Mouse (Mus musculus): Measurements from ENCODE around the gene Nsrp1. TPM values are rescaled to one million over a fixed set of nuclear protein-coding genes. Genes with fewer than 3 reads are reported as not detected.

Gene Nsrp1
- polyA plus RNA-seq, 1 experiment from 2014 or later: 76.3 TPM

- Histone ChIP-seq H3K27ac (no peak within 1 kb of the TSS), H3K4me1 (replicated peaks; ENCODE audit: insufficient read depth, low read length) (0 out of 2 replicates have a peak, but pooled peaks cover 5% of the 10 kb centered on the region), H3K4me3 (replicated peaks; ENCODE audit: low read depth, low read length) (peak within 1 kb of the TSS; percentile 41), H3K36me3 (ENCODE audit: insufficient read depth, low read length) (no peaks in the 10 kb centered on the region), H3K27me3 (ENCODE audit: insufficient read depth, low read length) (peaks cover 11% of the 10 kb centered on the region; the same call in 1 of the 2 replicates), H3K4me2 (ENCODE audit: low read length) (peak within 1 kb of the TSS; percentile 92), H3K9me3 (replicated peaks; ENCODE audit: low read length) (no peaks in the 10 kb centered on the region), H3K9ac (ENCODE audit: low read depth, low read length) (peak within 1 kb of the TSS; percentile 6; the same call in 1 of the 2 replicates)
- TF ChIP-seq CTCF (IDR thresholded peaks at IDR 0.05; ENCODE audit: low read depth): no peak
- DNase-seq (ENCODE audit: low spot score) (peak; percentile 45), ATAC-seq (replicated peaks; ENCODE audit: low FRiP score, low read depth) (no peak)
- WGBS: under 1% methylated on average over 50 of the region's 52 CpGs
Measured at GRCm38 (mm10) chr11:76997916-76998704, 80.1 kb downstream of the Nsrp1 start, which contains the start of gene Slc6a4. Gene Slc6a4, plus strand, starts transcription at chr11:76998603.

GRCm38 (mm10) chr11:76997305-76997704, 80.9 kb downstream of the Nsrp1 start:
- Histone ChIP-seq H3K27ac (no peak overlapping the region), H3K27me3 (ENCODE audit: insufficient read depth, low read length) (peaks cover 11% of the 10 kb centered on the region; the same call in 1 of the 2 replicates), H3K9ac (ENCODE audit: low read depth, low read length) (no peak overlapping the region), H3K9me3 (replicated peaks; ENCODE audit: low read length) (no peaks in the 10 kb centered on the region), H3K4me1 (replicated peaks; ENCODE audit: insufficient read depth, low read length) (0 out of 2 replicates have a peak, but pooled peaks cover 5% of the 10 kb centered on the region), H3K4me2 (ENCODE audit: low read length) (peak overlapping the region; percentile 92), H3K36me3 (ENCODE audit: insufficient read depth, low read length) (no peaks in the 10 kb centered on the region), H3K4me3 (replicated peaks; ENCODE audit: low read depth, low read length) (peak overlapping the region; percentile 41)
- DNase-seq (ENCODE audit: low spot score) (peak; percentile 83), ATAC-seq (replicated peaks; ENCODE audit: low FRiP score, low read depth) (peak; percentile 77)
- 0% methylated on average over 21 of the region's 21 CpGs for WGBS
- TF ChIP-seq CTCF (IDR thresholded peaks at IDR 0.05; ENCODE audit: low read depth): peak; percentile 86

GRCm38 (mm10) chr11:76995966-76996672, 82.1 kb downstream of the Nsrp1 start:
- TF ChIP-seq CTCF (IDR thresholded peaks at IDR 0.05; ENCODE audit: low read depth): no peak
- Histone ChIP-seq H3K4me2 (ENCODE audit: low read length) (peak overlapping the region; percentile 7; the same call in 1 of the 2 replicates), H3K4me1 (replicated peaks; ENCODE audit: insufficient read depth, low read length) (0 out of 2 replicates have a peak, but pooled peaks cover 5% of the 10 kb centered on the region), H3K9ac (ENCODE audit: low read depth, low read length) (no peak overlapping the region), H3K27me3 (ENCODE audit: insufficient read depth, low read length) (peaks cover 8% of the 10 kb centered on the region; the same call in 1 of the 2 replicates), H3K4me3 (replicated peaks; ENCODE audit: low read depth, low read length) (no peak overlapping the region), H3K9me3 (replicated peaks; ENCODE audit: low read length) (no peaks in the 10 kb centered on the region), H3K27ac (no peak overlapping the region), H3K36me3 (ENCODE audit: insufficient read depth, low read length) (no peaks in the 10 kb centered on the region)
- 64% methylated on average over 20 of the region's 20 CpGs for WGBS
- no peak for DNase-seq (ENCODE audit: low spot score)
- ATAC-seq (replicated peaks; ENCODE audit: low FRiP score, low read depth): no peak

MicroRNAs encoded within 50 kb of the gene (microRNA counts, 519-probe panel; counts per million panel counts)
- microRNA mmu-miR-423-3p (3,943 counts per million, percentile 75 among the panel's probes with 10 or more counts), microRNA mmu-miR-423-5p (3,977 counts per million, percentile 75 among the panel's probes with 10 or more counts)

Small RNA genes lying within 50 kb of the gene (microRNA-seq; reads per million reads assigned to microRNA genes)
- gene Mir423: 2,220 reads per million, percentile 85 among the genes with 10 or more reads in this experiment

Other genes starting within 250 kb of the Nsrp1 start
- 17.8 and 20.4 TPM in 2 replicates for gene Cpd, start 231.4 kb downstream of the Nsrp1 start, polyA plus RNA-seq (2015; fragmentation: Nextera tagmentation; extraction: Ambion mirVana)
- gene Tmigd1, start 176.3 kb downstream of the Nsrp1 start, polyA plus RNA-seq (2015; fragmentation: Nextera tagmentation; extraction: Ambion mirVana): 22.6 and 25.5 TPM in 2 replicates
- gene Blmh, start 153.6 kb downstream of the Nsrp1 start, polyA plus RNA-seq (2015; fragmentation: Nextera tagmentation; extraction: Ambion mirVana): 133 and 143 TPM in 2 replicates
- gene Slc6a4, start 79.8 kb downstream of the Nsrp1 start, polyA plus RNA-seq (2015; fragmentation: Nextera tagmentation; extraction: Ambion mirVana): 3.3 and 3.4 TPM in 2 replicates
- gene Efcab5, start 110.5 kb upstream of the Nsrp1 start, polyA plus RNA-seq (2015; fragmentation: Nextera tagmentation; extraction: Ambion mirVana): 0.34 and 0.37 TPM in 2 replicates
- gene Ssh2, start 137.9 kb upstream of the Nsrp1 start, polyA plus RNA-seq (2015; fragmentation: Nextera tagmentation; extraction: Ambion mirVana): 3.9 and 4.6 TPM in 2 replicates

Measured in kidney, postnatal 0 days (tissue).